Mouse (Mus musculus) liver, embryonic 12.5 days (tissue): Measurements from ENCODE around the gene Gm14569. TPM values are rescaled to one million over a fixed set of nuclear protein-coding genes. Genes with fewer than 3 reads are reported as not detected.

Source experiments
- ATAC-seq: fragments of 200-750 bp; cut with Nextera tagmentation; 2 replicates; pipeline ENCODE4 v1.8.0; 2017; ENCODE audit warnings: moderate number of reproducible peaks, mild to moderate bottlenecking, moderate library complexity
- H3K27ac ChIP-seq: fragments of 300-500 bp; sonication (generic); 2 replicates; pipeline ENCODE4 v1.5.1; 2016; ENCODE audit warnings: mild to moderate bottlenecking
- H3K27me3 ChIP-seq: fragments of 300-500 bp; sonication (generic); replicated peaks from 2 replicates; pipeline ENCODE4 v1.6.1; 2016; ENCODE audit warnings: mild to moderate bottlenecking, moderate library complexity
- H3K36me3 ChIP-seq: fragments of 300-500 bp; sonication (generic); 2 replicates; pipeline ENCODE4 v1.6.1; 2016; ENCODE audit warnings: mild to moderate bottlenecking, moderate library complexity
- H3K4me1 ChIP-seq: fragments of 300-500 bp; sonication (generic); 2 replicates; pipeline ENCODE4 v1.6.1; 2016
- H3K4me2 ChIP-seq: fragments of 300-500 bp; sonication (generic); 2 replicates; pipeline ENCODE4 v1.6.1; 2016; ENCODE audit warnings: mild to moderate bottlenecking, moderate library complexity
- H3K4me3 ChIP-seq: fragments of 300-500 bp; sonication (generic); 2 replicates; pipeline ENCODE4 v1.5.1; 2016; ENCODE audit warnings: mild to moderate bottlenecking, moderate library complexity
- H3K9ac ChIP-seq: fragments of 300-500 bp; sonication (generic); 2 replicates; pipeline ENCODE4 v1.6.1; 2016; ENCODE audit warnings: mild to moderate bottlenecking, moderate library complexity
- H3K9me3 ChIP-seq: fragments of 300-500 bp; sonication (generic); replicated peaks from 2 replicates; pipeline ENCODE4 v1.6.1; 2016; ENCODE audit warnings: mild to moderate bottlenecking, moderate library complexity
- WGBS: fragments of 180-500 bp; shearing (Covaris S2); methylation state at CpG from one replicate; pipeline ENCODE4 v1.1.7; 2016; ENCODE audit not compliant: insufficient replicate concordance; 5-methylcytosine and 5-hydroxymethylcytosine counted together
- polyA plus RNA-seq: library from polyadenylated mRNA; unstranded; fragments of >200 nt; fragmentation: Nextera tagmentation; extraction: Ambion mirVana; gene quantifications from 2 replicates; pipeline ENCODE4 v1.2.1, GENCODE M21; 2016

The Gm14569 gene
- not detected in 2 replicates for polyA plus RNA-seq

DNA sequence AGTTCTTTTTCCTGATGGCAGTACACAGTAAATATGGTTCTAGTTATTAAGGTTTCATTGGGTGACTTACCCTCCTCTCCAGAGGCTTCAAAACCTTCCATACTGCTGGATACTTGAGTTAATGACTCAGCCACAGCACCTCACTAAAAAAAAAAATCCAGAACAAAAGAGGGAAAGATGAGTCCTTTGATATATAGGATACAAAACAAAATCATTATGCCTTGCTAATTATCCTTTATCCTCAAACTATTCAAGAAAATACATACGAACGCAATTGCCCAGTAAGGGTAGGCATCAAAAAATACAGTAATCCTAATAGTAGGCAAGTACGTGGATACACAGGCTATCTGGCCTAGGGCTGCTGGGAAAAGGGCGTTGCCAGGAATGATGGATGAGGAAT lies at the start of gene Gm14569:
Gm14569 (minus strand) TSS at position 101 of the 400 bp plus-strand sequence.
- Histone ChIP-seq H3K9ac (no peak within 1 kb of the TSS), H3K4me3 (no peak within 1 kb of the TSS), H3K36me3 (no peaks in the 10 kb centered on the region), H3K27me3 (no peaks in the 10 kb centered on the region), H3K9me3 (no peaks in the 10 kb centered on the region), H3K4me2 (no peak within 1 kb of the TSS), H3K27ac (no peak within 1 kb of the TSS), H3K4me1 (no peaks in the 10 kb centered on the region)
- 72% methylated on average over 4 of the region's 4 CpGs for WGBS
- no peak for ATAC-seq

DNA sequence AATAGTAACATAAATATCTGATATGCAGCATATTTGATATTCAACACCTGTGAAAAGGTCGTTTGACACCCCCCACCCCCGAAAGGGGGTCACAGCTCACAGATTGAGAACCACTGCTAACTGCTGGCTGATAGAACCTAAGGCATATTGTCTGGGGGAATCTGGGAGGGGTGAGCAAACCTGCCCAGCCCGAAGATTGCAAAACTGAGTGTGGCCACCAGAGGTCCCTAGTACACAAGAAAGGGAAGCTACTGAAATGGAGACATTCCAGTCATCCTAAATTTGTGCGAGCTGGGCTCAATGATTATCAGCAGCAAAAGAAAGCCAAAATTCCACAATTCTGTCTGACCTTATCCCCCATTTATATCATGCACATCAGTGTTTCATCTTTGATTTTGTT lies 42.9 kb upstream of the Gm14569 start:
- no peaks in the 10 kb centered on the region for H3K36me3 ChIP-seq
- 7% methylated on average over 4 of the region's 4 CpGs for WGBS
- no peaks in the 10 kb centered on the region for H3K9me3 ChIP-seq
- no peak overlapping the region for H3K4me3 ChIP-seq
- H3K27ac ChIP-seq = no peak overlapping the region
- H3K4me1 ChIP-seq = no peaks in the 10 kb centered on the region
- no peak for ATAC-seq
- H3K27me3 ChIP-seq = no peaks in the 10 kb centered on the region
- no peak overlapping the region for H3K9ac ChIP-seq
- H3K4me2 ChIP-seq = no peak overlapping the region

DNA sequence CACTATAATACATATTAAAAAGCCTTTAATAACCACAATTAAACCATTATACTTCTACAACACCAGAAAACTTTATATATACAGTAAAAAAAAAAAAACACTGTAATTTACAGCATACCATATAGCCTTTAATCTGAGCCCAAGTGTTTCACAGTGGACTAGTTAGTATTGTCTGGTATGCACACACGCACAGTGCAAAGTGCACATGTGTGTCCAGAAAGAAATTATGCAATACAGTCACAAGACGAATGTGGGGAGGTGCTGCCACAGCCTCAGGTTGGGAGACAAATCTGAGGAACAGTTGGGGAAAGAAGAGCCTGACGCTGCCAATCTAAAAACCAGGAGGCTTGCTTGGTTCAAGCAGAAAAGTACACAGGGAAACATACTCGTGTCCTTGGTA lies 42.1 kb upstream of the Gm14569 start:
- H3K9ac ChIP-seq = no peak overlapping the region
- H3K4me3 ChIP-seq = no peak overlapping the region
- H3K27ac ChIP-seq = no peak overlapping the region
- WGBS = 53% methylated on average over 4 of the region's 4 CpGs
- H3K9me3 ChIP-seq = no peaks in the 10 kb centered on the region
- no peak overlapping the region for H3K4me2 ChIP-seq
- no peak for ATAC-seq
- H3K4me1 ChIP-seq = no peaks in the 10 kb centered on the region
- H3K36me3 ChIP-seq = no peaks in the 10 kb centered on the region
- no peaks in the 10 kb centered on the region for H3K27me3 ChIP-seq

DNA sequence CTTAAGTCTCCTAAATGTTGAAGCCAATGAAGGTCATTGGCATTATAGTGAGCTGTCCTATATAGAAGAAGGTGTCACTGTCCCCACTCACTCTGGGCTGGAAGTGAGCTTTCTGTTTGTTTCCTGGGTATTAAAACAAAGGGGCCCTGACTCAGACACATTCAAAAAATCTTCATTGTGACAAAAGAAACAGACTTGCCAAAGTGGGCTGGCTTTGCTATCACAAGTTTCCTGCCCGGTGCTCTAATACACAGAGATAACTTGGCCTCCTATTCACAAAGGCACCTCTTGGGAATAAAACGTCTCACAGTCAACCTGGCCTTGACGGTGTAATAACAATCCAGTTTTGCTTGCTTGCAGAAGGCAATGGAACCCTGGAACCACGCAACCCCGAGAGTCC lies 38.6 kb upstream of the Gm14569 start:
- no peaks in the 10 kb centered on the region for H3K9me3 ChIP-seq
- 50% methylated on average over 5 of the region's 5 CpGs for WGBS
- H3K4me2 ChIP-seq = no peak overlapping the region
- H3K27ac ChIP-seq = no peak overlapping the region
- no peaks in the 10 kb centered on the region for H3K4me1 ChIP-seq
- H3K9ac ChIP-seq = no peak overlapping the region
- no peaks in the 10 kb centered on the region for H3K36me3 ChIP-seq
- no peak overlapping the region for H3K4me3 ChIP-seq
- no peaks in the 10 kb centered on the region for H3K27me3 ChIP-seq
- ATAC-seq = no peak

DNA sequence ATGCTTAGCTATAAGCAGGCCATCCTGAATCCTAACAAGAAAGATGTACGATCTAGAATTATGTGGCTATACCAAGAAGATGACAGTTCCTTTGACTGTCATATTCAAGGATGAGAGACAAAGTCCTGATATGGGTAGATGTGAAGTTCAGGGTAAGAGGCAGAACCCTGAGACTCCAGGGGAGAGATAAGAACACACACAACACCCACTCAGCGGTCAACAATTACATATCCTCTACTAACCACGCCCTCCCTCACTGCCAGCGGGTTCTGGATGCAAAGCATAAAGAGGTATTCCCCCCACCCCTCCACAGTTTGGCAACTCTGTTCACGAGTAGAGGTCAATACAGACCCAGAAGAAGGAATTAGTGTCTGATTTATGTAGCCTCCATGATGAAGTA lies 32.1 kb upstream of the Gm14569 start:
- Histone ChIP-seq H3K9ac (no peak overlapping the region), H3K4me1 (no peaks in the 10 kb centered on the region), H3K9me3 (no peaks in the 10 kb centered on the region), H3K27me3 (no peaks in the 10 kb centered on the region; the same call in 1 of the 2 replicates), H3K4me3 (no peak overlapping the region), H3K4me2 (no peak overlapping the region), H3K27ac (no peak overlapping the region), H3K36me3 (no peaks in the 10 kb centered on the region)
- 39% methylated on average over 5 of the region's 5 CpGs for WGBS
- no peak for ATAC-seq

DNA sequence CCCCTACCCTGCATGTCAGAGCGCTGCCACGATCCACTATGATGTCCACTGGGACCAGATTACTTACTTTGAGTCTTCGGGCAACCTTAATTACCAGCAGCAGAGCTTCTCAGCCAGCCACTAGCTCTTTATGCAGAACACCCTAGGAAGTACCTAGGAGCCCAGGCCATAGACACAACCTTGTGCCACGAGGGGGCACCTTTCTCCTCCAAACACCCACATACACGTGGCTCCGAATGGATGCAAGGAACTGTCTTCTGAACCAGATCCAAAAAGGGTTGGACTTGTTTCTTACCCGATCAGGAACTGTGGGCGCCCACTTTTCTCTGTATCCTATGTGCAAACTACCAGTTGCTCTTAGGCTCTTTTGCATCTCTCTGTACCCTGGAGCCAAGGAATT lies 22.1 kb upstream of the Gm14569 start:
- H3K9ac ChIP-seq = no peak overlapping the region
- no peak overlapping the region for H3K4me2 ChIP-seq
- ATAC-seq = no peak
- no peak overlapping the region for H3K27ac ChIP-seq
- no peaks in the 10 kb centered on the region for H3K4me1 ChIP-seq
- no peaks in the 10 kb centered on the region for H3K9me3 ChIP-seq
- H3K27me3 ChIP-seq = no peaks in the 10 kb centered on the region
- no peak overlapping the region for H3K4me3 ChIP-seq
- no peaks in the 10 kb centered on the region for H3K36me3 ChIP-seq
- WGBS = 37% methylated on average over 8 of the region's 8 CpGs

DNA sequence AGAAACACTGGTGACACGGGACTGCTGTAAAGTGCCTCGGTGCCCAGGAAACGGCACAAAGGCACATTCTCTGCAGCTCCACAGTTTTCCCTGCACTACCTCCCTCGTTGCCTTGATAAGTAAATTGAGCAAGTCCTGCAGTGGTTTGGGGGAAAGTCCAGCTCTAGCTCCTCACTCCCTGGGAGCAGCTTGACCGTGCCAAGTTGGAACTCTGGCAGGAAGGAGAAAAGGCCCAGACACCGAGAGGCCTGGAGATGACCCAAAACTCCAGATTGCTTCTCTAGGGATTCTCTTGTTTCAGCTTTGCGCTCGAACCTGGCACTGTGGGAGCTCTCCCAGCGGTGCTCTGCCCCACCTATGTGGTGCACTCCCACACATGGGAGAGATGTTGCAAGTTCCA lies 21.6 kb upstream of the Gm14569 start:
- Histone ChIP-seq H3K4me1 (no peaks in the 10 kb centered on the region), H3K9me3 (no peaks in the 10 kb centered on the region), H3K4me3 (no peak overlapping the region), H3K9ac (no peak overlapping the region), H3K27ac (no peak overlapping the region), H3K36me3 (no peaks in the 10 kb centered on the region), H3K27me3 (no peaks in the 10 kb centered on the region), H3K4me2 (no peak overlapping the region)
- ATAC-seq = no peak
- WGBS = 63% methylated on average over 9 of the region's 9 CpGs

DNA sequence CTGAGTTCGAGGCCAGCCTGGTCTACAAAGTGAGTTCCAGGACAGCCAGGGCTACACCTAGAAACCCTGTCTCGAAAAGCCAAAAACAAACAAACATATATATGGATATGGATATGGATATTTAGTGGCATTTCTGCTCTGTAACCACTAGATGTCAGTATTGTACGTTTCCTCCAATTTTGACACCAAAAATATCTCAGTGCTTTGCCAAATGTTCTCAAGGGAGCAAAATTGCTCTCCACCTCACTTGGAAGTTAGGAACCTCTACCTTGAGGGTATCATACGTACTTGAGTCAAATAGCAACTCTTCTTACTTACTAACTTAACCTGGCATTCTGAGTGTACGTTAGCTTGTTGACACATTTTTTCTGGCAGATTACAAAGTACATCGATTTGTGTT lies 15.2 kb upstream of the Gm14569 start:
- Histone ChIP-seq H3K27me3 (no peaks in the 10 kb centered on the region), H3K9ac (no peak overlapping the region), H3K4me1 (no peaks in the 10 kb centered on the region), H3K36me3 (no peaks in the 10 kb centered on the region), H3K4me3 (no peak overlapping the region), H3K27ac (no peak overlapping the region), H3K9me3 (no peaks in the 10 kb centered on the region), H3K4me2 (no peak overlapping the region)
- WGBS = 35% methylated on average over 6 of the region's 6 CpGs
- no peak for ATAC-seq

DNA sequence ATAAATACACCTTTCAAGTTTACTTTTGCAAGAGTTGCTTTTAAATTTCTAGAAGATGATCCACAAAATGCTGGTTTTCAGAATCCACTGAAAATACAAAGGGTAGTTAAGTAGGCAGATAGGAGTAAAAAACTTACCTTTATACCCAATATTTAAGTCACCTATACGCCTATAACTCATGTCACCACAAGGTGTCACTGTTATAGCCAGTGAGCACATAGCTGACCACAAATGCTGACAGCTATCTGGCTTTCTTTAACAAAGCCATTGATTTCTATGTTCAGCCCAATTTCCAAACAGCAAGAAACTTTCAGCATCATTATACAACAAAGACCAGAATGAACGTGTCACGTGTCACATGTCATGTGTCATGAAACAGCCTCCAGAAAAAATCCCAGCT lies 2.1 kb downstream of the Gm14569 start:
- H3K36me3 ChIP-seq = no peaks in the 10 kb centered on the region
- 19% methylated on average over 3 of the region's 3 CpGs for WGBS
- no peak overlapping the region for H3K27ac ChIP-seq
- H3K9ac ChIP-seq = no peak overlapping the region
- H3K4me2 ChIP-seq = no peak overlapping the region
- H3K4me3 ChIP-seq = no peak overlapping the region
- no peaks in the 10 kb centered on the region for H3K4me1 ChIP-seq
- no peaks in the 10 kb centered on the region for H3K9me3 ChIP-seq
- H3K27me3 ChIP-seq = no peaks in the 10 kb centered on the region
- ATAC-seq = no peak

DNA sequence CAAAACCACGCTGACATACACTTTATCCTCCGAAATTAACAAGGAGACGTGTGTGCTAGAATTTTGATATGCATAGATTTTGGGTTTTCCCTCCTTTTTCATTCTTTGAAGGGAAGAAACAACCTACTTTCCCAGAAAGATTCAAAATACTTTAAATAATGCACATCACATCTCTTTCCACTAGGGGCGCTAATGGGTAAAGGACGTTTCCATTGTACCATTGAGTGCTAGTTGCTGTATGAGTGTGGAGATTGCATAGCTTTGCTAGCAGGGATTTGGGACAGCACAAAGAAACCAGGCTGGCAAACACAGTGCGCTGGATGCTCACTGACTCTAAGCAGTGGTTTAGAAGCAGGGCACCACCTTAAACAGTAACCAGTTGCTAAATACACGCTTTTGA lies 3.6 kb downstream of the Gm14569 start:
- H3K9me3 ChIP-seq = no peaks in the 10 kb centered on the region
- no peak overlapping the region for H3K4me2 ChIP-seq
- no peaks in the 10 kb centered on the region for H3K4me1 ChIP-seq
- no peaks in the 10 kb centered on the region for H3K27me3 ChIP-seq
- ATAC-seq = no peak
- H3K27ac ChIP-seq = no peak overlapping the region
- H3K9ac ChIP-seq = no peak overlapping the region
- no peak overlapping the region for H3K4me3 ChIP-seq
- 25% methylated on average over 7 of the region's 7 CpGs for WGBS
- no peaks in the 10 kb centered on the region for H3K36me3 ChIP-seq

DNA sequence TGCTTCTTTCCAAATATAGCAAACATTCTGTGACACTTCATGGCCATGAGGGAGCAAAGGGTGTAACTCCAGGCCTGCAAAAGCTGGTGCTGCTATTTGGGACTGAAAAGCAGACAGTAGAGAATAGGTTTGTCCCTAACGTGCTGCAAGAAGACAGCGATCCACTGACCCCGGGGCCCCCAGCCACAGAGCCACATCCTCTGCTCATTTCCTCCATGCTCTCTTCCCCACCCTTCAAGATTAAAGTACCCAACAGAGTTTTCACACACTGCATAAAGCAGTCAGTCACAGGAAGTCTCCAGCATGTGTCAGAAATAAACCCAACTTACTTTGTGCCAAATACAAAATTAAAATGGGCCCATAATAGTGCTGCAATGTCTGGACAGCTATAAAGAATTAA lies 16.8 kb downstream of the Gm14569 start:
- Histone ChIP-seq H3K9ac (no peak overlapping the region), H3K27ac (no peak overlapping the region), H3K9me3 (no peaks in the 10 kb centered on the region), H3K4me3 (no peak overlapping the region), H3K4me1 (no peaks in the 10 kb centered on the region), H3K36me3 (no peaks in the 10 kb centered on the region), H3K4me2 (no peak overlapping the region), H3K27me3 (no peaks in the 10 kb centered on the region)
- 44% methylated on average over 3 of the region's 3 CpGs for WGBS
- ATAC-seq = no peak

DNA sequence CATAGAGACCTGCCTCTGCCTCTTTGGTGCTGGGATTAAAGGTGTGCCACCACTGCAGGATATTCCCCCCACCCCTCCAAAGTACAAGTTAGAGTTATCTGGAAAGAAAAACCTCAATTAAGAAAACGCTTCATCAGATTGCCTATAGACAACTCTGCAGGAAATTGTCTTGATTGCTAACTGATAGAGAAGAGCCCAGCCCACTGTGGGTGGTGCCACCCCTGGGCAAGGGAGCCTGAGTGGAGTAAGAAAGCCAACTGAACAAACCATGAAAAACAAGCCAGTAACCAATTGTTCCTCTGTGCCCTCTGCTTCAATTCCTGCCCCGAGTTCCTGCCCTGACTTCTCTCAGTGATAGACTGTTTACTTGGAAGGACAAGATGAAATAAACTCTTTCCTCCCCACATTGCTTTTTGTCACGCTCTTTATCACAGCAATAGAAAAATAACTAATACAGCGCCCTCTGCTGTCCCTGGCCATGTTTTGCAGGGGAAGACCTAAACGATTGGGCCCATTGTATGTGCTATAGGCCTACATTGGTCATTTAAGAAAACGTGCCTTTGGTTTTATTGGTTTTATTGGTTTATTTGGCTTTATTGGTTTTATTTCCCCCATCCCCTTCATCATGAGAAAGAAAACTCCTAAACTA lies 17.4 kb downstream of the Gm14569 start:
- Histone ChIP-seq H3K36me3 (no peaks in the 10 kb centered on the region), H3K27ac (no peak overlapping the region), H3K4me2 (no peak overlapping the region), H3K4me1 (no peaks in the 10 kb centered on the region), H3K9me3 (no peaks in the 10 kb centered on the region), H3K9ac (no peak overlapping the region), H3K4me3 (no peak overlapping the region), H3K27me3 (no peaks in the 10 kb centered on the region)
- no peak for ATAC-seq
- WGBS = 29% methylated on average over 6 of the region's 6 CpGs

DNA sequence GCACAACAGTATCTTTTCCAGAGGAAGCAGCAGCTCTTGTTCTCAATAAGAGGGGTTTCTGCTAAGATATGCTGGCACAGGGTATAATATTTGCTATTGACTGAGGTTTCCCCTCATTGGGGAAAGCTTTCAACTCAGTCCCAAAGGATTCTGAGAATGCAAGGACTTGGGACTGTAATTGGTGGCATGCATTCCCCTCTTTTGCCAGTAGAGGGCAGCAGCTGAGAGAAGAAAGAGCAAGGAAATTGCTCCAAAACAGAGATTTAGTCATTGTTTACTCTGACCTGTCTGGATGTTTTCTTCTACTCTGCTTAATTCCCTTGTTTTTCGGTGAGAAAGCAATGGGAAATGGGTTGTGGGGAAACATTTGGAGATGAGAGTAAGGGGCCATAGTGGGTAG lies 35.6 kb downstream of the Gm14569 start:
- WGBS = 29% methylated on average over 1 of the region's 1 CpGs
- no peak for ATAC-seq
- H3K4me2 ChIP-seq = no peak overlapping the region

More for the DNA sequence above, 35.6 kb downstream of the Gm14569 start:
- Histone ChIP-seq H3K27me3 (no peaks in the 10 kb centered on the region), H3K9me3 (no peaks in the 10 kb centered on the region), H3K9ac (no peak overlapping the region), H3K36me3 (no peaks in the 10 kb centered on the region), H3K4me1 (no peaks in the 10 kb centered on the region), H3K4me3 (no peak overlapping the region), H3K27ac (no peak overlapping the region)
